Mouse (Mus musculus) brain, embryonic 14.5 days (tissue): ENCODE measurements around the gene Ddx49.

Source experiments
- CTCF ChIP-seq: fragments of 200-500 bp; IDR thresholded peaks from 2 replicates; pipeline ENCODE4 v1.5.1; 2012; ENCODE audit warnings: inconsistent platforms, mild to moderate bottlenecking, moderate library complexity, borderline replicate concordance; ENCODE audit not compliant: insufficient read depth, insufficient read length; ENCODE audit errors: extremely low read depth
- POLR2A ChIP-seq: fragments of 200-500 bp; IDR thresholded peaks from 2 replicates; pipeline ENCODE4 v1.6.1; 2012; ENCODE audit warnings: mild to moderate bottlenecking, inconsistent platforms, borderline replicate concordance; ENCODE audit not compliant: poor library complexity, insufficient read depth, insufficient read length, severe bottlenecking; ENCODE audit errors: extremely low read depth

GRCm38 (mm10) chr8:70283136-70284077, 18.9 kb downstream of the Ddx49 start:
- TF ChIP-seq CTCF, result no peak
- no peak for TF ChIP-seq POLR2A
